Mouse (Mus musculus) limb, embryonic 13.5 days (tissue): ENCODE data around the gene Dpp9. TPM values are rescaled to one million over a fixed set of nuclear protein-coding genes. Genes with fewer than 3 reads are reported as not detected.
"Not testable (repeated sequence)": the region's sequence is repeated elsewhere in the genome, so short reads cannot be mapped to it uniquely, and the experiment has no call there.

Experiments used
- ATAC-seq: fragments of 200-750 bp; cut with Nextera tagmentation; 2 replicates; pipeline ENCODE4 v1.8.0; 2017; ENCODE audit warnings: low read depth, moderate number of reproducible peaks, moderate TSS enrichment; ENCODE audit not compliant: low FRiP score
- H3K27ac ChIP-seq: fragments of 300-500 bp; sonication (generic); 2 replicates; pipeline ENCODE4 v1.5.1; 2015; ENCODE audit warnings: inconsistent platforms, mild to moderate bottlenecking, moderate library complexity
- H3K27me3 ChIP-seq: fragments of 300-500 bp; sonication (generic); 2 replicates; pipeline ENCODE4 v1.6.1; 2015; ENCODE audit warnings: mild to moderate bottlenecking, inconsistent platforms
- H3K36me3 ChIP-seq: fragments of 300-500 bp; sonication (generic); 2 replicates; pipeline ENCODE4 v1.6.1; 2015; ENCODE audit warnings: inconsistent platforms, mild to moderate bottlenecking, moderate library complexity
- H3K4me1 ChIP-seq: fragments of 300-500 bp; sonication (generic); 2 replicates; pipeline ENCODE4 v1.6.1; 2015; ENCODE audit warnings: inconsistent platforms
- H3K4me2 ChIP-seq: fragments of 300-500 bp; sonication (generic); replicated peaks from 2 replicates; pipeline ENCODE4 v1.6.1; 2015; ENCODE audit warnings: inconsistent platforms, mild to moderate bottlenecking, moderate library complexity
- H3K4me3 ChIP-seq: fragments of 300-500 bp; sonication (generic); 2 replicates; pipeline ENCODE4 v1.5.1; 2015; ENCODE audit warnings: moderate library complexity, mild to moderate bottlenecking, inconsistent platforms
- H3K9ac ChIP-seq: fragments of 300-500 bp; sonication (generic); 2 replicates; pipeline ENCODE4 v1.6.1; 2015; ENCODE audit warnings: mild to moderate bottlenecking, inconsistent platforms
- H3K9me3 ChIP-seq: fragments of 300-500 bp; sonication (generic); 2 replicates; pipeline ENCODE4 v1.6.1; 2016; ENCODE audit warnings: inconsistent platforms
- WGBS: fragments of 180-500 bp; shearing (Covaris S2); methylation state at CpG from one replicate; pipeline ENCODE4 v1.1.7; 2015; 5-methylcytosine and 5-hydroxymethylcytosine counted together
- polyA plus RNA-seq: library from polyadenylated mRNA; unstranded; fragments of >200 nt; fragmentation: Nextera tagmentation; extraction: Ambion mirVana; gene quantifications from 2 replicates; pipeline ENCODE4 v1.2.1, GENCODE M21; 2015

The Dpp9 gene
- 34.9 and 39.8 TPM in 2 replicates for polyA plus RNA-seq

DNA sequence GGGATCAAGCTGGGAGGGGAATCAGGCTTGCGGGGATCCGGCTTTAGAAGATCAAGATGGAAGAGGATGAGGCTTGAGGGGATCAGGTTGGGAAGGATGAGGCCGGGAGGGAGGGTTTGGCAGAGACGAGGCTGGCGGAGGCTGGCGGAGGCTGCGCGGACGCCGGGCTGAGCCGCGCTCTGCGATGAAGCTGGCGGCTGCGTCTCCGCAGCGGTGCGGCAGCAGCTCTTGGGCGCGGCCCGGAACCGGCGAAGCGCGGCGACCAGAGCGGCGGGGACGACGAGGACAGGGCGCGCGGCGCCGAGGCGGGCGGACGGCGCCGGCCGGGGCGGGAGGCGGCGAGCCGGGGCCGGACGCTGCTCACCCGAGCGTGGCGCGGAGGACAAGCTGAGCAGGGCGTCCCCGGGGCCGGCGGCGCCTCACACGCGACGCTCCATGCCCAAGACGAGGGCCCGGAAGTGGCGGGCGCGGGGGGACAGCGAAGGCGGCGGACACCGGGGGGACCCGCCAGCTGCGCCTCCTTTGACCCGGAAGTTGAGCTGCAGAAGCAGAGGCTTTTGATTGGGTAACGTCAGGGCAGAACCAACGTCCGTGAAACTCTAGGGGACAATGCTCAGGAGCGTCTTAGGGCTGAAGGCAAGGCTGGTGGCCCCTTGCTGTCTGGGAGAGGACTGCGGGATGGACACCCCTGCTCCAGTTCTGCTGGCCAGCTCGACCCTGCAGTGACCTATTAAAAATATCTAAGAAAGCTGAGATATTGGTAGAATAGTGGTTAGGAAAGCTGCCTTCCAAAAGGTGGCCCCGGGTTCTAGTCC, at the start of gene Dpp9:
Gene Dpp9 (minus strand): TSS at position 529 of the 815 bp plus-strand sequence.
- Histone ChIP-seq H3K9me3 (no peaks in the 10 kb centered on the region), H3K36me3 (peaks cover 16% of the 10 kb centered on the region), H3K4me3 (peak within 1 kb of the TSS; percentile 82), H3K27ac (peak within 1 kb of the TSS; percentile 84), H3K4me1 (peaks cover 24% of the 10 kb centered on the region), H3K9ac (peak within 1 kb of the TSS; percentile 90), H3K4me2 (peak within 1 kb of the TSS; percentile 85), H3K27me3 (no peaks in the 10 kb centered on the region)
- ATAC-seq: peak; percentile 99
- under 1% methylated on average over 64 of the region's 78 CpGs for WGBS

- WGBS: 64% methylated on average over 3 of the region's 3 CpGs
Observed at GRCm38 (mm10) chr17:56266271-56266670, 47.6 kb upstream of the Dpp9 start.

GRCm38 (mm10) chr17:56265869-56266268, 47.2 kb upstream of the Dpp9 start:
- ATAC-seq: no peak
- Histone ChIP-seq H3K27ac (no peak overlapping the region), H3K9ac (no peak overlapping the region), H3K36me3 (peaks cover 44% of the 10 kb centered on the region), H3K4me1 (peaks cover 11% of the 10 kb centered on the region), H3K4me2 (no peak overlapping the region), H3K27me3 (no peaks in the 10 kb centered on the region), H3K4me3 (no peak overlapping the region), H3K9me3 (no peaks in the 10 kb centered on the region)
- WGBS: 86% methylated on average over 3 of the region's 3 CpGs

More at GRCm38 (mm10) chr17:56266271-56266670, 47.6 kb upstream of the Dpp9 start:
- no peak overlapping the region for H3K9ac ChIP-seq
- H3K27me3 ChIP-seq: no peaks in the 10 kb centered on the region
- peaks cover 44% of the 10 kb centered on the region for H3K36me3 ChIP-seq
- H3K9me3 ChIP-seq: no peaks in the 10 kb centered on the region
- no peak overlapping the region for H3K4me2 ChIP-seq
- ATAC-seq: no peak
- H3K4me1 ChIP-seq: peaks cover 8% of the 10 kb centered on the region
- H3K27ac ChIP-seq: no peak overlapping the region
- no peak overlapping the region for H3K4me3 ChIP-seq

- no peak overlapping the region for H3K4me2 ChIP-seq
- H3K9me3 ChIP-seq: no peaks in the 10 kb centered on the region
- no peak overlapping the region for H3K27ac ChIP-seq
- peaks cover 44% of the 10 kb centered on the region for H3K36me3 ChIP-seq
- ATAC-seq: no peak
- H3K4me3 ChIP-seq: no peak overlapping the region
- no peaks in the 10 kb centered on the region for H3K27me3 ChIP-seq
- peaks cover 19% of the 10 kb centered on the region for H3K4me1 ChIP-seq
- 88% methylated on average over 4 of the region's 4 CpGs for WGBS
- H3K9ac ChIP-seq: no peak overlapping the region
Observed at GRCm38 (mm10) chr17:56265011-56265410, 46.3 kb upstream of the Dpp9 start.

GRCm38 (mm10) chr17:56264020-56264419, 45.3 kb upstream of the Dpp9 start:
- peaks cover 51% of the 10 kb centered on the region for H3K36me3 ChIP-seq
- H3K9ac ChIP-seq: no peak overlapping the region
- peak; percentile 66 for ATAC-seq
- H3K27me3 ChIP-seq: no peaks in the 10 kb centered on the region
- H3K27ac ChIP-seq: no peak overlapping the region
- WGBS: 19% methylated on average over 8 of the region's 8 CpGs
- H3K4me1 ChIP-seq: peaks cover 24% of the 10 kb centered on the region
- no peak overlapping the region for H3K4me2 ChIP-seq
- H3K9me3 ChIP-seq: no peaks in the 10 kb centered on the region
- no peak overlapping the region for H3K4me3 ChIP-seq

DNA sequence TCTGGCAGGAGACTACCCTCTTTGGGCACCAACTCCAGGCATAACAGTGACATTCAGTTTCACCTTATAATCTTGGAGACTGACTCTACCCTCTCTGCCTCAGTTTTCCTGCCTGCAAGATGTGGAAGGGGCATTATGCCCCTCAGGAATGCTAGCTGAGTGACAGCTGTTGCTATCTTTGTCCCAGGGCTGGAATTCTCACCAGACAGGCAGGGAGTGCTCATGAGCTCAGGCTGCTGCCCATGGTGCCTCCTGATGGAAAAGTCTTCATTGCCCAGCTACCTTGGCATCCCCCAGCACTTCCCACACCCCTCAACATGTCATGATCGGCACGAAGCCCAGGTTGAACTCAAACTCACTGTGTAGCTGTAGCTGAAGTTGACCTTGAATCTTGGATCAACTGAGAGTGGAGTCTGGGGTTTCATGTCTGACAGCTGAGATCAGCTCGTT, 44.0 kb upstream of the Dpp9 start:
- H3K9ac ChIP-seq: no peak overlapping the region; the same call in 1 of the 2 replicates
- 89% methylated on average over 3 of the region's 3 CpGs for WGBS
- peaks cover 38% of the 10 kb centered on the region for H3K4me1 ChIP-seq
- H3K4me2 ChIP-seq: no peak overlapping the region
- no peaks in the 10 kb centered on the region for H3K9me3 ChIP-seq
- H3K36me3 ChIP-seq: peaks cover 62% of the 10 kb centered on the region
- no peaks in the 10 kb centered on the region for H3K27me3 ChIP-seq
- H3K4me3 ChIP-seq: no peak overlapping the region
- ATAC-seq: no peak
- H3K27ac ChIP-seq: peak overlapping the region; percentile 6; the same call in 1 of the 2 replicates

DNA sequence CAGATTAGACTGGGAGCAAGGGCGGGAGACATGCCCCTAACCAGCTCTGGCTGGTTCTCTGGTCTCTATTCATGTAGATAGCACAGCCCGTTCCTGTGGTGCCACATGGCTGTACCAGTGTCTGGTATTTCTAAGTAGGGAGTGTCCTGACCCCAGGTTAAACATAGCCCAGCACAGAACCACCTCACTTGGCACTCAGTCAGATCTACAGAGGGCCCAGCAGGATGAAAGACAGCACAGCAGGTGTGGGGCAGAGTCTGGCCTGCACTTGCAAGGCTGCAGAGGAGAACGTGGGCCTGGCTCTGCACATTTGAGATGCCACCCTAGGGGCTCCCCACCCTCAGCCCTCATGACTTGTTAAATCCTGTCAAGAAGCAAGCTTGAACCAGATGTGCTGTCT, 42.5 kb upstream of the Dpp9 start:
- H3K36me3 ChIP-seq: peaks cover 62% of the 10 kb centered on the region
- no peak overlapping the region for H3K4me2 ChIP-seq
- H3K9ac ChIP-seq: 0 out of 2 replicates have a peak overlapping the region, but pooled peaks have one; percentile 14
- no peak overlapping the region for H3K27ac ChIP-seq
- H3K4me1 ChIP-seq: peaks cover 42% of the 10 kb centered on the region
- H3K27me3 ChIP-seq: no peaks in the 10 kb centered on the region
- WGBS: 78% methylated on average over 3 of the region's 3 CpGs
- H3K4me3 ChIP-seq: no peak overlapping the region
- no peak for ATAC-seq
- no peaks in the 10 kb centered on the region for H3K9me3 ChIP-seq

DNA sequence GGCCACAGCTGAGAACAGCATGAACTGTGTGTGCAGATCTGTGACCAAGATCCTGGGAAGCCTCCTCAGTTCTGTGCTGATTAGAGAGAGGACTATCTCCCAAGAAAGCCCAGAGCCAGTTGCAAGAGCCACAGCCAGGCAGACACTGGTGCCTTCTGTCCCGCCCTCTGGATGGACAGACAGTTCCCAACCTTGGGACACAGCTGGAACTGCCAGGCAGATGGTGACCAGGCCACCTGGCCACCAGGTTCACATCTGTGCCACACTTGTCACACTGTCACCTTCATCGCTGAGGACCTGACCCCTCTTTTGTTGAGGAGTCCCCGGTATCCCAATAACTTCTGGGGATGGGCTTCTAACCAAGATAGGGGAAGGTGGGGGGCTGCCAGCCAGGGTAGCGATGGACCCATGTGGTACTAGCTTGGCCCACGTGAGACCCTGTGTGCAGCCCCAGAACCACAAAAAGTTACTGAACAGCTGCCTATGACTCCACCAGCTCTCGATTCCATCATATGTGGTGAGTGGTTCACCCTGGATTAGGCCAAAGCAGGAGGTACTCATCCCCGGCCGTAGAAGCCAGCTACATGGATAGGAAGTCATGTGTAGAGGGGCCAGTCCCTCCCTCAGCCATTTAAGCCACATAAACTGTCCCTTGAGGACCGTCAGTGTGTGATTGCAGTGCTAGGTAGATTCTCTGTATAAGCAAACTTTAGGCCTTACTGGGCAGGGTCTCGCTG, 40.8 kb upstream of the Dpp9 start:
- H3K27ac ChIP-seq: no peak overlapping the region
- peak overlapping the region; percentile 61 for H3K9ac ChIP-seq
- H3K27me3 ChIP-seq: no peaks in the 10 kb centered on the region
- no peak for ATAC-seq
- peak overlapping the region; percentile 25 for H3K4me2 ChIP-seq
- no peaks in the 10 kb centered on the region for H3K9me3 ChIP-seq
- 0 out of 2 replicates have a peak overlapping the region, but pooled peaks have one; percentile 3 for H3K4me3 ChIP-seq
- H3K36me3 ChIP-seq: peaks cover 53% of the 10 kb centered on the region
- 86% methylated on average over 10 of the region's 10 CpGs for WGBS
- H3K4me1 ChIP-seq: peaks cover 50% of the 10 kb centered on the region

DNA sequence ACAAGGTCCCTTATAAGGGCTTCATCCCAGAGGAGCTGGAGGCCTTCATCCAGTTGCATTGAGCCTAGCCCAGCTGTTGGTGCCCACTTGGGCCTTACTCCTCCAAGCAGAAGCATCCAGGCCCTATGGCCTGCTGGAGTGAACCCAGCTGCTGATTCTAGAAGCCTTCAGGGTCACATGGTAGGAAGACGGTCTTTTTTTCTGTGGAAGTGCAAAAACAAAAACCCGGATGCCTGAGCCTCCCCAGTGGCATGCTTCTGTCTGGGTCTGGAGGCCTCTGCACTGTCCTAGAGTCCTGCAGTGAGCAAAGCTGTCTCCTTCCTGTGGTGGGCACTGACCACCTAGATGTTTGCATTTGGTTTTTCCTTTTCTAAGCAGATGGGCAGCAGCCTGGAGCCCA, 40.1 kb upstream of the Dpp9 start:
- not testable (repeated sequence) for H3K27ac ChIP-seq, ATAC-seq, H3K9me3 ChIP-seq, H3K27me3 ChIP-seq
- 84% methylated on average over 2 of the region's 2 CpGs for WGBS
- peak overlapping the region; percentile 21; the same call in 1 of the 2 replicates for H3K4me2 ChIP-seq
- peaks cover 50% of the 10 kb centered on the region for H3K4me1 ChIP-seq
- peak overlapping the region; percentile 61 for H3K9ac ChIP-seq
- 0 out of 2 replicates have a peak overlapping the region, but pooled peaks have one; percentile 5 for H3K4me3 ChIP-seq
- H3K36me3 ChIP-seq: peaks cover 53% of the 10 kb centered on the region

GRCm38 (mm10) chr17:56258269-56258668, 39.6 kb upstream of the Dpp9 start:
- peaks cover 53% of the 10 kb centered on the region for H3K36me3 ChIP-seq

GRCm38 (mm10) chr17:56257181-56257894, 38.6 kb upstream of the Dpp9 start:
- ATAC-seq: no peak
- H3K9ac ChIP-seq: peak overlapping the region; percentile 75
- H3K27me3 ChIP-seq: no peaks in the 10 kb centered on the region
- peak overlapping the region; percentile 67 for H3K4me3 ChIP-seq
- H3K9me3 ChIP-seq: no peaks in the 10 kb centered on the region
- peaks cover 44% of the 10 kb centered on the region for H3K36me3 ChIP-seq
- H3K4me2 ChIP-seq: peak overlapping the region; percentile 98
- no peak overlapping the region for H3K27ac ChIP-seq
- 10% methylated on average over 58 of the region's 58 CpGs for WGBS
- H3K4me1 ChIP-seq: peaks cover 50% of the 10 kb centered on the region

More at GRCm38 (mm10) chr17:56258269-56258668, 39.6 kb upstream of the Dpp9 start:
- WGBS: 94% methylated on average over 19 of the region's 19 CpGs
- H3K27ac ChIP-seq, H3K9me3 ChIP-seq, H3K27me3 ChIP-seq, H3K9ac ChIP-seq, ATAC-seq: not testable (repeated sequence)
- Histone ChIP-seq H3K4me3 (0 out of 2 replicates have a peak overlapping the region, but pooled peaks have one; percentile 5), H3K4me2 (peak overlapping the region; percentile 98; the same call in 1 of the 2 replicates), H3K4me1 (peaks cover 50% of the 10 kb centered on the region)
